Mouse (Mus musculus): ENCODE measurements around the gene Pald1.

Pald1 gene

GRCm38 (mm10) chr10:61281115-61281514 lies 102.2 kb downstream of the Pald1 start:
- DNase-seq (ENCODE audit: low read depth, low spot score), result no peak

GRCm38 (mm10) chr10:61277918-61278674 lies 105.2 kb downstream of the Pald1 start:
- no peak for DNase-seq (ENCODE audit: low read depth, low spot score)

- DNase-seq (ENCODE audit: low read depth, low spot score), result no peak
These were observed 106.3 kb downstream of the Pald1 start for GRCm38 (mm10) chr10:61277051-61277450.

- DNase-seq (ENCODE audit: low read depth, low spot score), result no peak
These were observed 107.6 kb downstream of the Pald1 start for GRCm38 (mm10) chr10:61275669-61276110.

- DNase-seq (ENCODE audit: low read depth, low spot score), result no peak
These were observed 108.8 kb downstream of the Pald1 start for GRCm38 (mm10) chr10:61274532-61274931.

- DNase-seq (ENCODE audit: low read depth, low spot score), result no peak
These were observed 109.5 kb downstream of the Pald1 start for GRCm38 (mm10) chr10:61273844-61274215.

GRCm38 (mm10) chr10:61273081-61273843 lies 110.1 kb downstream of the Pald1 start, which contains the start of gene Adamts14:
Adamts14 (minus strand) TSS chr10:61273438.
- DNase-seq (ENCODE audit: low read depth, low spot score), result no peak

GRCm38 (mm10) chr10:61272631-61273030 lies 110.7 kb downstream of the Pald1 start:
- DNase-seq (ENCODE audit: low read depth, low spot score), result no peak

- DNase-seq (ENCODE audit: low read depth, low spot score), result no peak
These were observed 111.2 kb downstream of the Pald1 start for GRCm38 (mm10) chr10:61272089-61272626.

Measured in c-Kit-negative CD71-positive TER-119-positive erythroid progenitor cells, embryonic 14.5 days (primary cell).